Mouse (Mus musculus) lung, postnatal 0 days (tissue): ENCODE measurements around the gene Caml.

Experiments used
- CTCF ChIP-seq: IDR thresholded peaks from 2 replicates; pipeline ENCODE4 v1.5.1; 2016; ENCODE audit warnings: antibody characterized with exemption, mild to moderate bottlenecking
- EP300 ChIP-seq: IDR thresholded peaks from 2 replicates; pipeline ENCODE4 v1.6.1; 2016; ENCODE audit warnings: antibody characterized with exemption, mild to moderate bottlenecking, control low read depth

DNA sequence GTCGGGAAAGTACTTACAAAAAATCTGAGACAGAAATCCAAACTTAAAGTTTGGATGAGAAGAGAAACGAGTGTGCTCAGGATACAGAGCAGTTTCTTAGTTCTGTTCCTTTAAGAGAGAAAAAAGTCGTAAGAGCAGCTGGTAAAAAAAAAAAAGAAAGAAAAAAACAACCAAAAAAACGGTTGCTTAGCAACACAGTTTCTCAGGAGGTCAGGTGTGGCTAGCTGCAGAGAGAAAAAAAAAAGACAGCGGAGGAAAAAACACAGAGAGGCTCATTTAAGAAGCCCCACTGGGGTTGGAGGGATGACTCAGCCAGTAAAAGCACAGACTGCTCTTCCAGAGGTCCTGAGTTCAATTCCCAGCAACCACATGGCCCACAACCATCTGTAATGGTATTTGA, 48.5 kb upstream of the Caml start:
- no peak for TF ChIP-seq CTCF
- TF ChIP-seq EP300 = no peak
